Mouse (Mus musculus): ENCODE data around the gene Uncx. TPM values are rescaled to one million over a fixed set of nuclear protein-coding genes. Genes with fewer than 3 reads are reported as not detected.
A peak's percentile ranks its signal among the peaks of the same experiment; 100 is the strongest.

Gene Uncx
- total and polyA plus RNA-seq, 3 experiments = not detected

DNA sequence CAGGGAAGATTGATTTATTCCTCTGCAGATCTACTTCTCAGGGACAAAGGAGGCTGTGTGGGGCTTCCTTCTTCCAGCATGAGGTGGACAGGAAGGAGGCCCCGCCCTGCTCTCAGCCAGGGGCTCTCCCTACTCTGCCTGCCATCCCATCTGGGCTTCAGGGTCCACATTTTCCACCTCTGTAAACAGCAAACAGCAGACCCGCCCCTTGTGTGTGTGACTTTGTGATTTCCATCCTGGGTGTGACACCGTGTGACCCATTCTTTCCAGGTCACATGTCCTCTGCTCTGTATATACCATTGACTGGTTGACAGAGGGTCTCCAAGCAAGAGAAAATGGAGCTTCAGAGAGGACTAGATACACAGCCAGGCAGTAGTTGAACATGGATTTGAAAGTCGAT is 22.2 kb downstream of the Uncx start (continued):
- TF ChIP-seq MAFK (IDR thresholded peaks at IDR 0.05; ENCODE audit: insufficient replicate concordance, low read length) (no peak), ZNF384 (IDR thresholded peaks at IDR 0.05; ENCODE audit: low read depth, low read length) (no peak), ZC3H11A (IDR thresholded peaks at IDR 0.05; ENCODE audit: low read depth, low read length) (no peak), ETS1 (conservative IDR thresholded peaks at IDR 0.05; ENCODE audit: low read depth, low read length) (peak; percentile 75), JUND (conservative IDR thresholded peaks at IDR 0.05; ENCODE audit: low read depth, low read length) (peak; percentile 78), IRF4 (IDR thresholded peaks at IDR 0.05; ENCODE audit: low read depth, low read length) (0 out of 2 replicates have a peak, but pooled peaks have one; percentile 44), CHD1 (IDR thresholded peaks at IDR 0.05; ENCODE audit: low read depth, low read length) (no peak), TBP (conservative IDR thresholded peaks at IDR 0.05; ENCODE audit: low read depth, low read length) (no peak), HCFC1 (IDR thresholded peaks at IDR 0.05; ENCODE audit: low read depth, low read length) (no peak), EP300 (IDR thresholded peaks at IDR 0.05; ENCODE audit: low read length) (peak; percentile 68), JUN (IDR thresholded peaks at IDR 0.05; ENCODE audit: insufficient read depth, low read depth, low read length) (peak; percentile 23; the same call in 1 of the 2 replicates), POLR2A (IDR thresholded peaks at IDR 0.05; ENCODE audit: low read depth, low read length) (no peak), UBTF (IDR thresholded peaks at IDR 0.05; ENCODE audit: low read depth, low read length) (no peak), USF1 (IDR thresholded peaks at IDR 0.05; ENCODE audit: low read depth, low read length) (peak; percentile 55), RCOR1 (conservative IDR thresholded peaks at IDR 0.05; ENCODE audit: low read depth, low read length) (0 out of 2 replicates have a peak, but pooled peaks have one; percentile 43), ELF1 (IDR thresholded peaks at IDR 0.05; ENCODE audit: low read depth, low read length) (peak; percentile 55; the same call in 1 of the 2 replicates)

DNA sequence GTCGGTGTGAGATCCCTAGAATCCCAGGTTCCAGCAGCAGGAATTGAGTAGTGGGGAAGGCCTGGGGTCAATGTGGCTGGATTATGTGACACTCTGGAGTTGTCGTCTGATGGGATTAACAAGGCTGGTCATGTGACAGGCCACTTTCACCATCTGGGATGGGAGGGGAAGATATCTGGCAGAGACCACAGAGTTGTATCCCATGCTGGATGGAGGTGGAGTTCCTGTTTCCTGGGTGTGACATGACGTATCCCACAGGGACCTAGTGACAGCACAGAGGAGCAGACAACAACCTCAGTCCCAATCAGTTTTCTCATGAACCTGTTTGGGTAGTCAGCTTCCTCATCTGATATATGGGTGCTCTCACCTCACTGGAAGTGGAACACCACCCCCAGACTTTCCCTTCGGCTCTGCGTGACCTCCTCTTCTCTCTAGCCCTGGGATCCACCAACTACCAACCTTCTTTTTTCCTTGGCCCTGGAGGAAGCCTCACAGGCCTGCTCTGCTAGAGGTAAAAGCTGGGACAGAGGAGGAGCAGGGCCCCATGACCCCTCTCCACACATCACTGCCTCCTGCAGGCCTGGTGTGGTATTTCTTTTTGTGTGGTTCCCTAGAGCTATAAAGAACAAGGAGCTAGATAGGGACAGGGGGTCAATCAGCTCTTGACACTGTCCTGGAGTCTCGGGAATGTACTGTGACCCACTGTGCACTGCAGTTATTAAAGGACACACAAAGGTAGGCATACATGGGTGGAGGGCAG is 23.5 kb downstream of the Uncx start:
- in situ Hi-C loops (cut with MboI; ENCODE audit: low pct_ligation_motif_present, low pct_unique_long_range_greater_than_20kb, low sequenced_read_pairs) (no loop called here), dilution Hi-C loops (cut with MboI; ENCODE audit: extremely low pct_ligation_motif_present, extremely low pct_unique_long_range_greater_than_20kb, low sequenced_read_pairs) (no loop called here)
- no peaks in the 10 kb centered on the region for H3K79me2 ChIP-seq (replicated peaks; ENCODE audit: control insufficient read depth, extremely low read depth, insufficient read depth, poor library complexity, severe bottlenecking)
- H3K27ac ChIP-seq (ENCODE audit: insufficient read depth, low read depth) = no peak overlapping the region
- peaks cover 10% of the 10 kb centered on the region for H3K27me3 ChIP-seq (replicated peaks)
- TF ChIP-seq ZNF384 (IDR thresholded peaks at IDR 0.05; ENCODE audit: low read depth, low read length) (no peak), RAD21 (IDR thresholded peaks at IDR 0.05; ENCODE audit: low read depth, low read length) (peak; percentile 12), SMC3 (IDR thresholded peaks at IDR 0.05; ENCODE audit: low read depth, low read length) (peak; percentile 33), KAT2A (IDR thresholded peaks at IDR 0.05; ENCODE audit: insufficient replicate concordance, low read length) (no peak), CTCF (conservative IDR thresholded peaks at IDR 0.05 in 1 of 2, IDR thresholded peaks at IDR 0.05 in 1 of 2; ENCODE audit: low read depth in 2 of 2, low read length in 2 of 2) (peak; percentile 40 to 61; a peak in 3 of 4 replicates)
- peaks cover 10 to 37% of the 10 kb centered on the region in 2 experiments for H3K4me1 ChIP-seq (ENCODE audit: control insufficient read depth in 1 of 2, insufficient read depth in 2 of 2)
- DNase-seq (ENCODE audit: extremely low read depth) = peak; percentile 34
- no peak overlapping the region for H3K4me3 ChIP-seq (replicated peaks in 1 of 3; ENCODE audit: low read depth in 2 of 3, low read length in 2 of 3, poor library complexity in 1 of 3)
- no peaks in the 10 kb centered on the region for H3K36me3 ChIP-seq (replicated peaks in 1 of 2; ENCODE audit: control insufficient read depth in 1 of 2, insufficient read depth in 1 of 2, low read length in 1 of 2)
- H3K4me2 ChIP-seq (ENCODE audit: insufficient read depth, low read depth, poor library complexity, severe bottlenecking) = no peak overlapping the region
- peaks cover 6% of the 10 kb centered on the region for H3K9me3 ChIP-seq (replicated peaks; ENCODE audit: low read length)
- H3K9ac ChIP-seq (ENCODE audit: insufficient read depth, low read depth) = no peak overlapping the region

All from CH12.LX (cell line).